Mouse (Mus musculus): ENCODE data around the gene Atp1b3. TPM values are rescaled to one million over a fixed set of nuclear protein-coding genes. Genes with fewer than 3 reads are reported as not detected.
"Not testable (repeated sequence)": the region's sequence is repeated elsewhere in the genome, so short reads cannot be mapped to it uniquely, and the experiment has no call there.

Gene Atp1b3
- total RNA-seq (2021): 100 to 1,000 TPM; 171 to 203 TPM
- polyA plus RNA-seq (2012; rRNA removed): 90.2 and 106 TPM in 2 replicates
- long read RNA-seq, transcript Atp1b3-201 (7 exons, 1,994 nt): major isoform, 107 of 128 reads
- long read RNA-seq, partial matches to known transcripts: 0 of 128 reads
- long read RNA-seq, other reads (novel, unspliced or antisense): 21 of 128 reads

- peak; percentile 100 for DNase-seq
Observed at GRCm38 (mm10) chr9:96364141-96364838, at the start of gene Atp1b3. TSS of gene Atp1b3 (minus strand) at chr9:96364442.

- DNase-seq: no peak
Observed at GRCm38 (mm10) chr9:96412821-96413405, 48.7 kb upstream of the Atp1b3 start.

- DNase-seq: no peak
Observed at GRCm38 (mm10) chr9:96404312-96404711, 40.1 kb upstream of the Atp1b3 start.

- DNase-seq: not testable (repeated sequence)
Observed at GRCm38 (mm10) chr9:96399916-96400315, 35.7 kb upstream of the Atp1b3 start.

- DNase-seq: no peak
Observed at GRCm38 (mm10) chr9:96399425-96399878, 35.2 kb upstream of the Atp1b3 start.

- no peak for DNase-seq
Observed at GRCm38 (mm10) chr9:96398614-96399013, 34.4 kb upstream of the Atp1b3 start.

- DNase-seq: no peak
Observed at GRCm38 (mm10) chr9:96398165-96398564, 33.9 kb upstream of the Atp1b3 start.

- DNase-seq: no peak
Observed at GRCm38 (mm10) chr9:96394910-96395690, 30.9 kb upstream of the Atp1b3 start.

GRCm38 (mm10) chr9:96393731-96394235, 29.5 kb upstream of the Atp1b3 start:
- no peak for DNase-seq

- peak; percentile 31 for DNase-seq
Observed at GRCm38 (mm10) chr9:96393112-96393511, 28.9 kb upstream of the Atp1b3 start.

GRCm38 (mm10) chr9:96391921-96392320, 27.7 kb upstream of the Atp1b3 start:
- DNase-seq: no peak

GRCm38 (mm10) chr9:96383714-96384487, 19.7 kb upstream of the Atp1b3 start:
- no peak for DNase-seq

GRCm38 (mm10) chr9:96382756-96383155, 18.5 kb upstream of the Atp1b3 start:
- no peak for DNase-seq

- peak; percentile 74 for DNase-seq
Observed at GRCm38 (mm10) chr9:96381393-96381792, 17.2 kb upstream of the Atp1b3 start.

- DNase-seq: no peak
Observed at GRCm38 (mm10) chr9:96379551-96379950, 15.3 kb upstream of the Atp1b3 start.

- DNase-seq: no peak
Observed at GRCm38 (mm10) chr9:96378747-96379146, 14.5 kb upstream of the Atp1b3 start.

GRCm38 (mm10) chr9:96377096-96377495, 12.9 kb upstream of the Atp1b3 start:
- DNase-seq: no peak

GRCm38 (mm10) chr9:96375819-96376218, 11.6 kb upstream of the Atp1b3 start:
- DNase-seq: no peak

- DNase-seq: no peak
Observed at GRCm38 (mm10) chr9:96371075-96371474, 6.8 kb upstream of the Atp1b3 start.

- DNase-seq: no peak
Observed at GRCm38 (mm10) chr9:96369654-96370384, 5.6 kb upstream of the Atp1b3 start.

Measured in adrenal gland, adult 2 months (tissue).